Mouse (Mus musculus) right cerebral cortex, adult 2 months (tissue): Measurements from ENCODE around the gene Zscan25.
"Not testable (repeated sequence)": the region's sequence is repeated elsewhere in the genome, so short reads cannot be mapped to it uniquely, and the experiment has no call there.

ENCODE experiments used
- DNase-seq, 2 experiments: peaks; one replicate each; pipeline ENCODE4 v3.0.0; 2021 to 2022; ENCODE audit warnings: low spot score in 2 of 2

Gene Zscan25

DNA sequence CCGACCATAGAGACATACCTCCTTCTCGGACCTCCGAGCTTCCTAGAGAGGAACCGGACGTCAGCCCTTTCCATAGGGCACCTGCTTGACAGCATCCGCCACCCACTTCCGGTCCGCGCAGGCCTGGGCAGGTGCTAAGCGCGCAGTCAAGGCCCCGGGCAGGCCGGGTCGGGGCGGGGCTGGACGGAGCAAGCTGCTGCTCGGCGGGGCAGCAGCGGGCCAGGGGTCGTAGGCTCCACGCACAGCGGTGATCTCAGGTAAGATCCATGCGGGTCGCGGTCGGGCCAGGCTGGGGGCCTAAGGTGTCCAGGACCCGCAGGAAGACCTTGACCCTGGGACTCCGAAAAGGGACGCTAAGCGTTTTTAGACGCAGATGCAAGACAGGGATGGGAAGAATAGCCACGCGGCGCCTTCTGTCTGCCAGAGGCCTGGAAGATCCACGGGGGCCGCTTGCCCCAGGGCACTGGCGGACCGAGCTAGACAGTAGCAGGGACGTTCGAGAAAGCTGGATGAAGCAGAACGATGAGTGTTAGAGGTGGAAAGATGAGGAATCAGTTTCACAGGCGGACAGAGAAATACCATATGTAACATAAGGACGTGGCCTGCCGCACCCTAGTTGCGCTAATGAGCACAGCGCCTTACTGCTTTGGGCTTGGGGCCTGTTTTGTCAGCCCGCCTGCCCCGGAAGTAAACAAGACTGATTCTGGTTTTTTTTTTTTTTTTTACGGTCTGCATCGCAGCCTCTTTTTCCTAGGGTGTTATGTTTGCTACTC is at the start of gene Zscan25:
Gene Zscan25 (plus strand): TSS at position 130 of the 773 bp plus-strand sequence.
- peak; percentile 91 to 94 for DNase-seq

DNA sequence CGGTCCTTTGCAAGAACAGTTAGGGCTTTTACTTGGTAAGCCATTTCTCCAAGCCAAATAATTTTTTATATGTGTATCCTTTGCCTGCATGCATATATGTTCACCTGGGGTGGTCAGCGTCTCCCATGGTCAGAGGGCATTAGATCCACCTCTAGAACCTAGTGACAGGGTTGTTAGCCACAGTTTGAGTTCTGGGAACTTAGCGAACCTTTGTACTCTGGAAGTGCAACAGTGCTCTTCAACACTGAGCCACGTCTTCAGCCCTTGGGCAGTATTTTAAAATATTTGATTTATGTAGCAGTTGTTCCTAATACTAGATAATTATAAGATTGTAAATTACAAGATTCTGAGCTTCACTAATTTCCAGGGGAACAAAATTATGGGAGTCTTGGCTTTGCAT is 49.7 kb upstream of the Zscan25 start:
- no peak for DNase-seq

DNA sequence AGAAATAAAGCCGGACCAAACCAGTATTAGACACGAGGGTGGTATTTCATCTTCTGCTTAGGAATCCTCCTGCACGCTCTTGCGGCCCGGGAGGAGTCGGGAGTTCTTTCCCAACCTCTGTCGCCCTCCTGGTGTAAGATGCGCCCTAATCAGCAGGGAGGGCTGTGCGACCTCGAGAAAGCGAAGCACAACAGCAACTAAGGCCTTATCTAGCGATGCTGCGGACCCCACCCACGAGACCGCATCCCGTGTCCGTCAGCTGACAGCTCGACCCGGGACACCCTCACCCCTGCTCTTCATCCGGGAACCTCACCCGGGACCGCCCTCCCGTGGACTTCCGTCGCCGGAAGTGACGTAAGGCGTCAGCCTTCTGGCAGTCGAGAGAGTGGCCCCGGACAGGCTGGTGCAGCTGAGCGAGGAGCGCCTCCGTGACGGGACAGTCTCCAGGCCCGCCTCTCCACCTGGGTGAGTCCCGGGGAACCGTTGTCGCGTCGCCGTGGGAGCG is 48.9 kb upstream of the Zscan25 start, which contains the start of gene Zfp655:
Gene Zfp655 (plus strand): TSS at position 349 of the 505 bp plus-strand sequence.
- peak; percentile 98 for DNase-seq

DNA sequence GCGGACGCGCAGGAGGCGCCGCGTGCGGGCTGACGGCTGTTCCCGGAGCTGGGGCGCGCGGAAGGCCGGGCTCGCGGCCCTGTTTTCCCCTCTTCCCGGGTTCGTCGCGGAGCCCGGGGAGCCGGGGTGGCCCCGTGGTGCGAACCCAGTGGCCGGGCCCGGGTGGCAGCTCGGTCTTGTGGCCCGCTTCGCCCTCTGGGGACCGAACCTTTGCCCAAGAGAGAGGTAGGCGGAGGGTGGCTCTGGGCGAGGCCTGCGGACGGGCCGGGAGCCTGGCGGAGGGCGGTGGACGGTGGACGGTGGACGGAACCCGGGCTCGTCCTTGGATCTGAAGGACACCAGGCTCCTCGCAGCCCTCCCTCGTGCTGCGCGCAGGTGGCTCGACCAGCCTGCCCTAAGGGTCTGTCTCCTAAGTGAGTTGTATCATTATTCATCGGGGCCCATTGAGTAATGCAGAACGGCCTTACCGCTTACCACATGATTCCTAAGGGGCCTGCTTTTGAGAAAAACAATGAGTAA is 48.3 kb upstream of the Zscan25 start:
- DNase-seq, result no peak

DNA sequence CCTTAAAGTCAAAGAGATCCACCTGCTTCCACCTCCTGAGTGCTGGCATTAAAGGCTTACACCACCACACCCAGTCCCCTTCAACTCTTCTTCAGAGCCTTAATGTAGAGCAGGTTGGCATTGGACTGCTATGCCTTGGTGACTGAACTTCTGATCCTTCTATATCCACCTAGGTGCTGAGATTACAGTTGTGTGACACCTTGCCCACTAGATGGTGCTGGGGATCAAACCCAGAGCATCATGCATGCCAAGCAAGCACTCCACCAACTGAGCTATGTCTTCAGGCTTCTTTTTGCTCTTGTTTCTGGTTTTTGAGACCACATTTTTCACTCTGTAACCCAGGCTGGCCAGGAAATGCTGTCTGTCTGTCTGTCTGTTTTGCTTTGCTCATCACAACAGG is 45.7 kb upstream of the Zscan25 start:
- peak; percentile 15 to 39 for DNase-seq

DNA sequence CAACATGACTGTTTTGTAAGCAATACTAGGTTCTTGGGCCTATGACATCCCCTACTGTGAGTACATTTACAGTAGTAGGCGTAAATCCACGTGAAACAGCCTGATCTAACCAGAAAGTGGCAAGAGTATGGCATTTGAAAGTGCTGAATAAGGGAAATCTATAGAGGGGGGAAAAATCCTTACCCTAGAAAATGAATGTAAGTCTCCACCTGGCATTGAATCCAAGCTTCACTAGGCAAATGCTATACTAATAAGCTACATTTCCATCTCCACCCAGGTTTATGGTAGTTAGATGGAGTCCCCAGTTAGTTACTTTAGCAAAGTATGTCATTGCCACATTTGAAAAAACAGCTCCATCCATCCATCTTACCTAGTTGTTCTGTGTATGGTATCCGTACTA is 30.8 kb upstream of the Zscan25 start:
- no peak for DNase-seq

DNA sequence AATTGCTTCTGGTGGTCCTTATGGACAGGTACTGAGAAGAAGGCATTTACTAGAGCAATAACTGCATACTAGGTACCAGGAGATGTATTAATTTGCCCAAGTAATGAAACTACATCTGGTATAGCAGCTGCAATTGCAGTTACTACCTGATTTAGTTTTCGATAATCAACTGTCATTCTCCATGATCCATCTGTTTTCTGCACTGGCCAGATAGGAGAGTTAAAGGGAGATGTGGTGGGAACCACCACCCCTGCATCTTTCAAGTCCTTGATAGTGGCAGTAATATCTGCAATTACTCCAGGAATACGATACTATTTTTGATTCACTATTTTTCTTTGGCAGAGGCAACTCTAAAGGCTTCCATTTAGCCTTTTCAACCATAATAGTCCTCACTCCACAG is 6.7 kb upstream of the Zscan25 start:
- not testable (repeated sequence) for DNase-seq

DNA sequence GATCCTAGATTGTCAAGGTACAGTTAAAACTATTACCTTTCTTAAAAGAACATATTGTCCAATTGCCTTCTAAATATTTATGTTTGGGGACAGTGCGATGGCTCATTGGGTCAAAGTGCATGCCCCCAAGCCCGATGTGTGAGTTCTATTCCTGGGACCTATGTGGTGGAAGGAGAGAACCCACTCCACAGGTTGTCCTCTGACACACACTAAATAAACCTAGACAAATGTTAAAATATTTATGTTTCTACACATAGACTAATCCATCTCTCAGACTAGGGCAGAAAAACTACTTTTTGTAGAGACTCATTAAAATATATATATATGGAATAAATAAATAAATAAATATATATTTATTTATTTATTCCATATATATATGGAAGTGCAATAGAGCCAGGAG is 352 bp upstream of the Zscan25 start:
- DNase-seq, result no peak

DNA sequence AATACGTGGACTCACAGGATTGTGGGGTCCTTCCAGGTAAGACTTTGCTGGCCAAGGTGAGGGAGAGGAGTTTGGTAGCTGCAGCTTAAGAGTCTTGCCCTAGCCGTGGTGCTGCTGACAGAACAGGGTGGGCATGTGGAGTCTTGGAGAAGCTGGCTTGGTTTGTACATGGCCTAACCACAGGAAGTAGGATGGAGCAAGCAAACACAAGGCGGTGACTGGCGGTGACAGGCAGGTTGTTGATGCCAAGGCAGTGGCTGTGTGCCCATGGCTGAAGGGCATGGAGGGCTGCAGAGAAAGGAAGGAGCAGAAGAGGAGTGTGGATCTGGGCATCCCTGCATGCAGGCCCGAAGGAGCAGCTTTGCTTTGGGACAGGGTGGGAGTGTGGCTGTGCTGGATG is 8.1 kb downstream of the Zscan25 start:
- no peak for DNase-seq

DNA sequence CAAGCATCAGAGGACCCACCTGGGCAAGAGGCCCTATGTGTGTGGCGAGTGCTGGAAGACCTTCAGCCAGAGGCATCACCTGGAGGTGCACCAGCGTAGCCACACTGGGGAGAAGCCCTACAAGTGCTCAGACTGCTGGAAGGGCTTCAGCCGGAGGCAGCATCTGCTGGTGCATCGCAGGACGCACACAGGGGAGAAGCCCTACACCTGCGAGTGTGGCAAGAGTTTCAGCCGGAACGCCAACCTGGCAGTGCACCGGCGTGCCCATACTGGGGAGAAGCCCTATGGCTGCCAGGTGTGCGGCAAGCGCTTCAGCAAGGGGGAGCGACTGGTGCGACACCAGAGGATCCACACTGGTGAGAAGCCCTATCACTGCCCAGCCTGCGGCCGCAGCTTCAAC is 10.4 kb downstream of the Zscan25 start:
- DNase-seq, result no peak

DNA sequence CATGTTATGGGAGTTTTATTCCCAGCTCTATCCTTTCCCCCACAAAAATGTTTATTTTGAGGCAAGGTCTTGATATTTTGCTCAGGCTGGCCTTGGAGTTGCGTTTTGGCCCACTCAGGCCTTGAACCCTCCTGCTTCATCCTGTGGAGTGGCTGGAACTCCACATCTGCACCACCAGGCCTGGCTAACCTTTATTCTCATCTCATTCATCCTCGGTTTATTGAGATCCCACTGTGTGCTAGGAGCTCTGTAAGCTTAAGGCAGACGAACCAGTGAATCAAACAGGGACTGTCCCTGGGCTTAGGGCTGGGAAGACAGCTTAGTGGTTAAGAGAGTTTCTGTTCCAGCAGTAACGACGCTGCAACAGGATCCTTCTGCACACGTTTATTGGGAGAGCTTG is 12.1 kb downstream of the Zscan25 start:
- DNase-seq, result no peak

DNA sequence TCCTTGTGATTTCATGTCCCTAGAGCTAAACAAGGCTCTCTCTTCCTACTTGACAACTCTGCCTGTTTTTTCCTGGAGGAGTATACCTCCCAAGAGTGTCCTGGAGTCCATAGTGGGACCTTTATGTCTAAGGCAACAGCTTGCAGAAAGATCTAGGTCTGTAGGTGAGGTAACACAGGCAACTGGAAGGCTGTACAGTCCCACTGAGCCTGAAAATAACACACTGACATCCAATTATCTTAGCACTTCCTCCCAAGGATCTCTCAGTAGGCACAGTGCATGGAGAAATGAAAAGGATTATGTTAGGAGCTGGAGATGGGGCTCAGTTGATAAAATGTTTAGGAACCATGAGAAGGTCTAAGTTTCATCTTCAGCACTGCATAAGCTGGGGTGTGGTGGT is 20.2 kb downstream of the Zscan25 start:
- no peak for DNase-seq

DNA sequence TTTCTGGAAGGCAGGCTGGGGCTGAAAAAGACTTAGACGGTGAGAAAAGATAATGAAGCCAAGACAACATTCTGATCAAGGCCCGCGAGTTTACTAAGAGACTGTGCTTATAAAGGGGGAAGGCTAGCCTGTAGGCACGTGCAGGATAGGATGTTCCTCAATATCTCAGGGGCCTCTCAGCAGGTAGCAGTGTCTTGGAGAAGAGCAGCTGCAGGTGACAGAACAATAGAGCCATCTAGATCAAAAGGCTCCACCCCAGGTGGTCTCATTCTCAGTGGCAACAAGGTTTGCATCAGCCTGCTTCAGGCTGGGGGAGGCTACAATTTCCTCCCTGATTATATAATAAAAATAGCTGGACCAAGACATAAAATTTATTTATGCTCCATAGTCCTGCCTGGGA is 21.5 kb downstream of the Zscan25 start:
- DNase-seq, result not testable (repeated sequence)

DNA sequence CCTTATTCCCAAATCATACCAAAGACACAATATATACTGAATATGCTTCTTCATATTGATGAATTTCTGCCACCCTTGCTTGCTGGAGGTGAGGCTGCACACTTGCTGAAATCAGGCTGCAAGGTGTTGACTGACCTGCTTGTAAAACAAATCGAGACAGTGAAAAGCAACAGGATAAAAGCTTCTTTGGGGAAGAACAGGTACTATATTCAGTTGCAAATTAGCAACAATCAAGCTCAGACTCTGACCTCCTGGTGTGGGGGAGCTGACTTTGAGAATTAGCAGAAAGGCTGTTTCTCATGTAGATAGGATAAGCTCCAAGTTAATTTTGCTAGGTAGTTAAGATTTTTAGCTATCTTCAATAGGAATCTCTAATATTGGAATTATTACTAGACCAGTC is 22.1 kb downstream of the Zscan25 start:
- no peak for DNase-seq

DNA sequence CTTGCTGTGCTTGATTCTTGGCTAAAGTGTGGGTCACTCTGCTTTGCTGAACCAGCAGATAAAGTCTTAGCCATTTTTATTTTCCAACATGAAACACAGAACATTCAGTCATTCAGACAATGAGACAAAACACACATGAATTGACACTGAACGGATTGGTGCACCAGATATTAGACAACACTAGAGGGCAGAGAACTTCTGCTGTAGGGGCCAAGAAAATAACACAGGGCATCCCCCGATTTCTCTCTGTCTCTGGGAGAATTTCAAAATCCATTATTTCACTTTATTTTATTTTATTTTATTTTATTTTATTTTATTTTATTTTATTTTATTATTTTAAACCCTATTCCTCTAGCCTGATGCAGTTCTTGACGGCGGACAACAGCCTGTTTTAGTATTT is 26.7 kb downstream of the Zscan25 start:
- not testable (repeated sequence) for DNase-seq

DNA sequence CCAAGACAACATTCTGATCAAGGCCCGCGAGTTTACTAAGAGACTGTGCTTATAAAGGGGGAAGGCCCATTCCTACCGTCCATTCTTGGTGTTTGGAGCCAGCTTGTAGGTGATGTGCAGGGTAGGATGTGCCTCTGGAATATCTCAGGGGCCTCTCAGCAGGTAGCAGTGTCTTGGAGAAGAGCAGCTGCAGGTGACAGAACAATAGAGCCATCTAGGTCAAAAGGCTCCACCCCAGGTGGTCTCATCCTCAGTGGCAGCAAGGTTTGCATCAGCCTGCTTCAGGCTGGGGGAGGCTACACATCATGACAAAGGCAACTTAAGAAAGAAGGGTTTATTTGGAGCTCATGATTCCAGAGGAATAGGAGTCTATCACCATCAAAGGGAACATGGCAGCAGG is 27.5 kb downstream of the Zscan25 start:
- DNase-seq, result not testable (repeated sequence)

DNA sequence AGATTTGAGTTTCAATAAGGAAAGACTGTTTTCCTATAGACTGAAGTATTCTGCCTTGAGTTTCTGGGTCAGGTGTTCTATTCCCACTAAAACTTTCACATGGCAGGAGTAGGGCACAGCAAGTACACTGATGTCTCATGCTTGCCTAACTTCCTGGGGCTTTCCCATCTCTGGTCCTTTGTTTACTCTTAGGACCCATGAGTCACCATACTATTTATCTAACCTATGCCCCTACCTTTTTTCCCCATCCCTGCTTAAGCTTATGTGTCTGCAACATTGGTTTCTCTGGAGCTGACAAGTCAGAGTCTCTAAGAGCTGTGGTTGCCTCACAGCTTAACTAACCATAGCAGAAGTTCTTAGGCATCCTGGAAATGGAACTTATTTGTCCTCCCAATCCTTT is 33.5 kb downstream of the Zscan25 start:
- no peak for DNase-seq

DNA sequence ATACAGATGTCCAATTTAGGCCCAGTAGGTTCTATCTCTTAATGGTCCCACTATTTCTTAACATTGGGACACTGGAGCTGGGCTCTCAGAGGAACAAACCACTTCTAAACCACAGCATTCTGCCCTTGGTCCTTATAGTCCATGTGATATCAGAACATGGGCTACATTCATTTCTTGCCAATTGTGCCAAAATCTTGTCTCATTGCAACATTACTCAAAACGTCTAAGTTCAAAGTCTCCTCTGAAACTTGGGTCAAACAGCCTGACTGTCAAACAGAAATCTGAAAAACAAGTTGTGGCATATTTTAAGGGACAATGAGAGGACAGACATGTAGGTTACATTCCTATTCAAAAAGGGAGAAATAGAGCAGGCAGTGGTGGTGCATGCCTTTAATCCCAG is 36.8 kb downstream of the Zscan25 start:
- no peak for DNase-seq

DNA sequence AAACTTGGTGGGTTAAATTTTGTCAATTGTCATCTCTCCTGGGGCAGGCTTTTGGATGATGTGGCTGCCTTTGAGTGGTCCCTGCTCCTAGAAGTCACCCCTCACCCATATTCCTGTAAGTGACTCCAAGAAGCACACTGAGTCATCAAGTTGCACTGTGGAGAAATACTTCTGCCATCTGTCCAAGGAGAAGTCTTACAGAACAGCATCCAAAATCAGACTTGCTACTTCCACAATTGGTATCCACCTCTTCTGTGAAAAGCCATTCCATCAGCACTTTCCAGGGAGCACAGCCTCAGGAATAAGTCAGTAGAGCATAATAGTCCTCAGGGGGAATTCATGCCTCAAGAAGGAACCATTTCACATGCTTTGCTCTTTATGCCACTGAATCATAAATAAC is 58.5 kb downstream of the Zscan25 start:
- peak in 1 of 2 experiments; percentile 8 for DNase-seq
